Mouse (Mus musculus) C2C12 (cell line): ENCODE measurements around the gene Cited4.

Source experiments
- CTCF ChIP-seq: IDR thresholded peaks from one replicate; pipeline ENCODE4 v1.5.1; 2011; ENCODE audit not compliant: control insufficient read depth, insufficient read depth, insufficient read length
- USF1 ChIP-seq: IDR thresholded peaks from one replicate; pipeline ENCODE4 v1.6.1; 2011; ENCODE audit warnings: low read depth, mild to moderate bottlenecking, control low read depth, moderate library complexity

DNA sequence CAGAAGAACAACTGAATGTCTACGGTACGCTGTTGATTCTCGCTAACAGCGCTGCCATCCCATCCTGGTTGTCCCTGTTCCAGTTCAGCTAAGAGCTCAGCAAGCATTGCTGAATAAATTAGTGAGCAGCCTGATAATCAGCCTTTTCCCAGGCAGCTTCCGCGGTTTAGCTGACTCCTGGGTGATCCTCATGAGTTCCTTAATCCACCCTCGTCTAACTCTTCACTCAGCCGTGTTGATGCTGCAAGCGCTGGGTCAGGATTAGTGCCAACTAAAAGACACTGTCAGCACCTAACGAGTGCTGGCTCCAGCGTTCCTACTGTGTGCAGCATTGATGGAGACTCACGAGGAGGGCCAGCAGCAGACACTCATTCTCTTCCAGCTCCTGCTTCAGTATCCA, 4.7 kb downstream of the Cited4 start:
- no peak for TF ChIP-seq CTCF
- TF ChIP-seq USF1 = no peak
